Mouse (Mus musculus): Measurements from ENCODE around the gene Prkn. TPM values are rescaled to one million over a fixed set of nuclear protein-coding genes. Genes with fewer than 3 reads are reported as not detected.

Prkn gene
- polyA plus RNA-seq, 1 experiment from 2014 or later: 2.8 TPM

GRCm38 (mm10) chr17:11801226-11801625 is 961.0 kb downstream of the Prkn start:
- Histone ChIP-seq H3K9me3 (replicated peaks) (no peaks in the 10 kb centered on the region), H3K4me3 (replicated peaks) (no peak overlapping the region), H3K27me3 (no peaks in the 10 kb centered on the region), H3K4me1 (no peaks in the 10 kb centered on the region), H3K27ac (replicated peaks) (no peak overlapping the region), H3K36me3 (no peaks in the 10 kb centered on the region), H3K9ac (no peak overlapping the region), H3K4me2 (replicated peaks) (no peak overlapping the region)
- ATAC-seq (ENCODE audit: insufficient number of reproducible peaks, low FRiP score, low TSS enrichment, low read depth): no peak
- WGBS: 82% methylated on average over 4 of the region's 4 CpGs

- Histone ChIP-seq H3K27ac (replicated peaks) (no peak overlapping the region), H3K4me1 (no peaks in the 10 kb centered on the region), H3K9ac (no peak overlapping the region), H3K9me3 (replicated peaks) (no peaks in the 10 kb centered on the region), H3K27me3 (no peaks in the 10 kb centered on the region), H3K4me2 (replicated peaks) (no peak overlapping the region), H3K36me3 (no peaks in the 10 kb centered on the region), H3K4me3 (replicated peaks) (no peak overlapping the region)
- ATAC-seq (ENCODE audit: insufficient number of reproducible peaks, low FRiP score, low TSS enrichment, low read depth): no peak
- WGBS: 76% methylated on average over 3 of the region's 3 CpGs
Measured at GRCm38 (mm10) chr17:11807280-11807679, 967.1 kb downstream of the Prkn start.

GRCm38 (mm10) chr17:11817886-11818285 is 977.7 kb downstream of the Prkn start:
- Histone ChIP-seq H3K27me3 (no peaks in the 10 kb centered on the region; the same call in 1 of the 2 replicates), H3K27ac (replicated peaks) (no peak overlapping the region), H3K4me3 (replicated peaks) (no peak overlapping the region), H3K9me3 (replicated peaks) (no peaks in the 10 kb centered on the region), H3K9ac (no peak overlapping the region), H3K4me1 (no peaks in the 10 kb centered on the region), H3K4me2 (replicated peaks) (no peak overlapping the region), H3K36me3 (no peaks in the 10 kb centered on the region)
- WGBS: 59% methylated on average over 2 of the region's 2 CpGs
- no peak for ATAC-seq (ENCODE audit: insufficient number of reproducible peaks, low FRiP score, low TSS enrichment, low read depth)

- H3K4me1 ChIP-seq: no peaks in the 10 kb centered on the region
- no peak overlapping the region for H3K4me2 ChIP-seq (replicated peaks)
- no peak for ATAC-seq (ENCODE audit: insufficient number of reproducible peaks, low FRiP score, low TSS enrichment, low read depth)
- no peak overlapping the region for H3K4me3 ChIP-seq (replicated peaks)
- WGBS: 47% methylated on average over 8 of the region's 8 CpGs
- no peaks in the 10 kb centered on the region for H3K36me3 ChIP-seq
- H3K9me3 ChIP-seq (replicated peaks): no peaks in the 10 kb centered on the region
- no peaks in the 10 kb centered on the region; the same call in 1 of the 2 replicates for H3K27me3 ChIP-seq
- no peak overlapping the region for H3K27ac ChIP-seq (replicated peaks)
- H3K9ac ChIP-seq: no peak overlapping the region
Measured at GRCm38 (mm10) chr17:11819506-11819905, 979.3 kb downstream of the Prkn start.

DNA sequence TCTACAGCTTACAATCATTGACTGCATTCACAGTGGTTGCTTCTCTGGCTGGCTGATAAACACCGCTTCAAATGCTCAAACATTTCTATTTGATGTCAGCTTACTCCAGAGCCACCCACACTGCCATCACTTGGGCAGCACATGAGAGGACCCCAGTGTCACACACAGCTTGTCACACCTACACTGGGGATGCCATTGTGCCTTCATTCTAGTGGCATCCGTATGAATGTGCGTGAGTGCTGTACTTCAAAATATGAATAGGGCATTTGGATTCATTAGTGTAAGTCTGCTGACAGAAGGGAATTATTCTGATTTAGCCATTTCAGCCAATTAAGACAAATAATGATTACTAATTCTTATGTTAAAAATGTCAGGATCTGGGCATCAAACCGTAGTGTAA is 980.6 kb downstream of the Prkn start:
- Histone ChIP-seq H3K27ac (replicated peaks) (no peak overlapping the region), H3K36me3 (no peaks in the 10 kb centered on the region), H3K27me3 (no peaks in the 10 kb centered on the region; the same call in 1 of the 2 replicates), H3K4me3 (replicated peaks) (no peak overlapping the region), H3K4me2 (replicated peaks) (no peak overlapping the region), H3K4me1 (no peaks in the 10 kb centered on the region), H3K9me3 (replicated peaks) (no peaks in the 10 kb centered on the region), H3K9ac (no peak overlapping the region)
- WGBS: 86% methylated on average over 4 of the region's 4 CpGs
- no peak for ATAC-seq (ENCODE audit: insufficient number of reproducible peaks, low FRiP score, low TSS enrichment, low read depth)

- no peak overlapping the region for H3K9ac ChIP-seq
- H3K27ac ChIP-seq (replicated peaks): no peak overlapping the region
- no peak for ATAC-seq (ENCODE audit: insufficient number of reproducible peaks, low FRiP score, low TSS enrichment, low read depth)
- H3K9me3 ChIP-seq (replicated peaks): no peaks in the 10 kb centered on the region
- H3K36me3 ChIP-seq: no peaks in the 10 kb centered on the region
- H3K27me3 ChIP-seq: no peaks in the 10 kb centered on the region
- no peak overlapping the region for H3K4me3 ChIP-seq (replicated peaks)
- H3K4me2 ChIP-seq (replicated peaks): no peak overlapping the region
- WGBS: 47% methylated on average over 3 of the region's 3 CpGs
- no peaks in the 10 kb centered on the region for H3K4me1 ChIP-seq
Measured at GRCm38 (mm10) chr17:11829501-11829900, 989.3 kb downstream of the Prkn start.

DNA sequence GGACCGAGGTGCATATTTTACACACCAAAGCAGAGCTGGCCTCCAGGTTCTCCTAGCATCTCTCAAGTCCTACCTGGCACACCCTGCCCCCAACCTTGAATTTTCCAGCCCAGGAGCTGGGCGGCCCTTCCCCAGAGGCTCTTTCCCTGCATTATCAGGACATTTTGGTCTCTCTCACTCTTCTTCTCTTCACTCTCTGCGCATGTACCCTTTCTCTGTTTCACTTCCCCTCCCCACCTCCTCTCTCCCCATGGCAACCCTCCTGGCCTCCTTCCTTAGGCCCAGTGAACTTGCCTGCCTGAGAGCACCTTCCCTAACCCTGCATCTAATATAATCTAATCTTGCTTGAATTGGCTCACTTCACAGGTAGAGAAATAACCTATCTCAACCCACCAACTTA is 996.9 kb downstream of the Prkn start:
- Histone ChIP-seq H3K9me3 (replicated peaks) (no peaks in the 10 kb centered on the region), H3K36me3 (no peaks in the 10 kb centered on the region), H3K4me3 (replicated peaks) (no peak overlapping the region), H3K27me3 (no peaks in the 10 kb centered on the region), H3K27ac (replicated peaks) (no peak overlapping the region), H3K4me2 (replicated peaks) (no peak overlapping the region), H3K4me1 (no peaks in the 10 kb centered on the region), H3K9ac (no peak overlapping the region)
- no peak for ATAC-seq (ENCODE audit: insufficient number of reproducible peaks, low FRiP score, low TSS enrichment, low read depth)
- 89% methylated on average over 3 of the region's 3 CpGs for WGBS

DNA sequence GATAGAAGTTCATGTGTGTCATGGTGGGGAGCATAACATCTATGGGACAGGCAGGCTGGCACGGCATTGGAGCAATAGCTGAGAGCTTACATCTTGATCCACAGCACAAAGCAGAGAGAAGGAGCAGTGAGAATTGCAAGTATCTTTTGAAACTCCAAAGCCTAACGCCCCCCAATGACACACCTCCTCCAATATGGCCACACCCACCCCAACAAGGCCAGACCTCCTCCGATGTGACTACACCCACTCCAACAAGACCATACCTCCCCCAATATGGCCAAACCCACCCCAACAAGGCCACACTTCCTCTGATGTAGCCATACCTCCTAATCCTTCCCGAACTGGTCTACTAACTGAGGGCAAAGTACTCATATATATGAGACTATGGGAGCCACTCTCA is 1004.3 kb downstream of the Prkn start:
- no peak overlapping the region for H3K9ac ChIP-seq
- WGBS: 89% methylated on average over 4 of the region's 4 CpGs

DNA sequence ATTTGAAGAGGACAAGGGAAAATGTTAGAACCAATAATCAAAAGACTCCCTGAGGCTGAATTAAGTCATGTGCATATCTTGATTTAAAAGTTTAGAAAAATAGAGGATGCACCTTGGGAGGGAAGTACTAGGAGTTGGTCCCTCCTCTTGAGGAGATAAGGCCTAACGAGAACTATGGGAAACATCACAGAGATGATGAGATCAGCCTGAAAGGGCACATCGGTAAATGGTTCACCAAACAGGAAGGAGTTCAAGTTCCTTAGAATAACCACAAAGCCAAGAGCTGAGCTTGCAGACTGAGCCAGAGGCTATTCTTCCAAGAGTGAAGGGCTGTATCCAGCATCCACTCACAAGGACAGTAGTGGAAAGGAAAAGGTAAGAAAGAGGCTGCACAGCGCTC is 1004.8 kb downstream of the Prkn start:
- ATAC-seq (ENCODE audit: insufficient number of reproducible peaks, low FRiP score, low TSS enrichment, low read depth): no peak
- no peak overlapping the region for H3K27ac ChIP-seq (replicated peaks)
- H3K9ac ChIP-seq: no peak overlapping the region
- H3K9me3 ChIP-seq (replicated peaks): no peaks in the 10 kb centered on the region
- no peaks in the 10 kb centered on the region for H3K27me3 ChIP-seq
- H3K4me1 ChIP-seq: no peaks in the 10 kb centered on the region
- H3K4me3 ChIP-seq (replicated peaks): no peak overlapping the region
- no peak overlapping the region for H3K4me2 ChIP-seq (replicated peaks)
- no peaks in the 10 kb centered on the region for H3K36me3 ChIP-seq
- 84% methylated on average over 3 of the region's 3 CpGs for WGBS

More for the DNA sequence above, 1004.3 kb downstream of the Prkn start:
- Histone ChIP-seq H3K36me3 (no peaks in the 10 kb centered on the region), H3K4me2 (replicated peaks) (no peak overlapping the region), H3K27me3 (no peaks in the 10 kb centered on the region), H3K9me3 (replicated peaks) (no peaks in the 10 kb centered on the region), H3K27ac (replicated peaks) (no peak overlapping the region), H3K4me1 (no peaks in the 10 kb centered on the region), H3K4me3 (replicated peaks) (no peak overlapping the region)
- ATAC-seq (ENCODE audit: insufficient number of reproducible peaks, low FRiP score, low TSS enrichment, low read depth): no peak

DNA sequence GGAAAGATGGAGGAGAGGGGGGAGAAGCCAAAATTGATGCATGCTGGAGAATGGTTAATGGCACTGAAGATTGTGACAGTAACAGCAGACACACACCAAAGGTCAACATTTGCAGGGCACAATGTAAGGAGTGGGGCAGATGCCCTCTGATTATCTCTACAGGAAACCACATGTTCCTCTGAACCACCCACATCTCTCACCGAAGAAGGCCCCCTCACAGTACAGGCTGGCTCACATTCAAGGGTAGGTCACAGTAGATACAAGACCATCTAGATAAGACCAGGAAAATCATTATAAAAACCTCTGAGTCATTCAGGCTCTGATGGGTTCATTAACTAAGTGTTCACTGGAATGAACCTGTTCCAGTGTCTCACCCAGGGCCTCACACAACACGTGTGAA is 1005.3 kb downstream of the Prkn start:
- WGBS: 73% methylated on average over 2 of the region's 2 CpGs

DNA sequence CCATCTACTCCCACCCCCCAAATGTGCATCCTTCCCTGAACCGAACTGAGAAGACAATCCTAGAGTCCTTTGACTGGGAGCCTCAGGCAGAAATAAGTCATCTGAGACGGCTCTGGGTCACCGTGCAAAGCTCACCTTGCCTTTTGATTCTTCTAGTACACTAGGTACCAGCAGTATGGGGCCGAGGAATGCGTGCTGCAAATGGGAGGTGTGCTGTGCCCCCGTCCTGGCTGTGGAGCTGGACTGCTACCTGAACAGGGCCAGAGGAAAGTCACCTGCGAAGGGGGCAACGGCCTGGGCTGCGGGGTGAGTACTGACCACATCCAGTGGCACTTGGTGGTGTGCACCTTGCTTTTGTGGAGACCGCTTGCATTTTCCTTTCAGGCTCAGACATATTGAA is 1014.4 kb downstream of the Prkn start:
- H3K27ac ChIP-seq (replicated peaks): no peak overlapping the region
- no peak overlapping the region for H3K9ac ChIP-seq
- H3K27me3 ChIP-seq: no peaks in the 10 kb centered on the region
- 56% methylated on average over 10 of the region's 10 CpGs for WGBS
- no peak overlapping the region for H3K4me2 ChIP-seq (replicated peaks)
- H3K4me3 ChIP-seq (replicated peaks): no peak overlapping the region
- no peaks in the 10 kb centered on the region for H3K9me3 ChIP-seq (replicated peaks)
- no peaks in the 10 kb centered on the region for H3K4me1 ChIP-seq
- no peak for ATAC-seq (ENCODE audit: insufficient number of reproducible peaks, low FRiP score, low TSS enrichment, low read depth)
- no peaks in the 10 kb centered on the region for H3K36me3 ChIP-seq

More for the DNA sequence above, 1005.3 kb downstream of the Prkn start:
- Histone ChIP-seq H3K4me1 (no peaks in the 10 kb centered on the region), H3K9ac (no peak overlapping the region), H3K4me3 (replicated peaks) (no peak overlapping the region), H3K4me2 (replicated peaks) (no peak overlapping the region), H3K27me3 (no peaks in the 10 kb centered on the region), H3K27ac (replicated peaks) (no peak overlapping the region), H3K36me3 (no peaks in the 10 kb centered on the region), H3K9me3 (replicated peaks) (no peaks in the 10 kb centered on the region)
- no peak for ATAC-seq (ENCODE audit: insufficient number of reproducible peaks, low FRiP score, low TSS enrichment, low read depth)

GRCm38 (mm10) chr17:11858772-11859405 is 1018.7 kb downstream of the Prkn start:
- H3K4me2 ChIP-seq (replicated peaks): no peak overlapping the region
- no peaks in the 10 kb centered on the region for H3K4me1 ChIP-seq
- H3K27me3 ChIP-seq: no peaks in the 10 kb centered on the region
- no peaks in the 10 kb centered on the region for H3K9me3 ChIP-seq (replicated peaks)
- no peak overlapping the region for H3K9ac ChIP-seq
- WGBS: 81% methylated on average over 7 of the region's 7 CpGs
- H3K36me3 ChIP-seq: no peaks in the 10 kb centered on the region
- H3K27ac ChIP-seq (replicated peaks): no peak overlapping the region
- ATAC-seq (ENCODE audit: insufficient number of reproducible peaks, low FRiP score, low TSS enrichment, low read depth): no peak
- no peak overlapping the region for H3K4me3 ChIP-seq (replicated peaks)
